Mouse (Mus musculus) lung, postnatal 25 days (tissue): ENCODE data around the gene BC107364.
"Not testable (repeated sequence)": the region's sequence is repeated elsewhere in the genome, so short reads cannot be mapped to it uniquely, and the experiment has no call there.

Experiments used
- DNase-seq: peaks from one replicate; pipeline ENCODE4 v3.0.0; 2022; ENCODE audit warnings: low spot score

The BC107364 gene

GRCm38 (mm10) chr3:96486064-96486827 is 34.1 kb upstream of the BC107364 start:
- DNase-seq, result peak; percentile 22

- no peak for DNase-seq
Measured at GRCm38 (mm10) chr3:96485361-96485760, 33.3 kb upstream of the BC107364 start.

GRCm38 (mm10) chr3:96484921-96485320 is 32.8 kb upstream of the BC107364 start:
- no peak for DNase-seq

GRCm38 (mm10) chr3:96483946-96484345 is 31.8 kb upstream of the BC107364 start:
- no peak for DNase-seq

GRCm38 (mm10) chr3:96483044-96483443 is 30.9 kb upstream of the BC107364 start:
- not testable (repeated sequence) for DNase-seq

GRCm38 (mm10) chr3:96482451-96482850 is 30.3 kb upstream of the BC107364 start:
- DNase-seq, result no peak

- DNase-seq, result no peak
Measured at GRCm38 (mm10) chr3:96481856-96482255, 29.8 kb upstream of the BC107364 start.

- no peak for DNase-seq
Measured at GRCm38 (mm10) chr3:96480684-96481270, 28.7 kb upstream of the BC107364 start.

- DNase-seq, result no peak
Measured at GRCm38 (mm10) chr3:96479249-96479648, 27.1 kb upstream of the BC107364 start.

- DNase-seq, result no peak
Measured at GRCm38 (mm10) chr3:96477558-96477957, 25.5 kb upstream of the BC107364 start.

- DNase-seq, result no peak
Measured at GRCm38 (mm10) chr3:96477084-96477483, 25.0 kb upstream of the BC107364 start.

- no peak for DNase-seq
Measured at GRCm38 (mm10) chr3:96474909-96475655, 23.0 kb upstream of the BC107364 start.

GRCm38 (mm10) chr3:96473556-96473955 is 21.4 kb upstream of the BC107364 start:
- not testable (repeated sequence) for DNase-seq

GRCm38 (mm10) chr3:96472066-96472465 is 20.0 kb upstream of the BC107364 start:
- no peak for DNase-seq

GRCm38 (mm10) chr3:96469626-96470025 is 17.5 kb upstream of the BC107364 start:
- no peak for DNase-seq

- not testable (repeated sequence) for DNase-seq
Measured at GRCm38 (mm10) chr3:96468335-96468734, 16.2 kb upstream of the BC107364 start.

- DNase-seq, result no peak
Measured at GRCm38 (mm10) chr3:96467641-96468040, 15.5 kb upstream of the BC107364 start.

GRCm38 (mm10) chr3:96463891-96464290 is 11.8 kb upstream of the BC107364 start:
- DNase-seq, result no peak

- DNase-seq, result not testable (repeated sequence)
Measured at GRCm38 (mm10) chr3:96460568-96460870, 8.4 kb upstream of the BC107364 start.

GRCm38 (mm10) chr3:96459757-96460567 is 7.9 kb upstream of the BC107364 start:
- DNase-seq, result not testable (repeated sequence)

GRCm38 (mm10) chr3:96458886-96459439 is 6.9 kb upstream of the BC107364 start:
- not testable (repeated sequence) for DNase-seq

GRCm38 (mm10) chr3:96458008-96458407 is 5.9 kb upstream of the BC107364 start:
- DNase-seq, result not testable (repeated sequence)
